Mouse (Mus musculus) kidney, adult 18-20 months (tissue): ENCODE measurements around the gene Gm21708.
"Not testable (repeated sequence)": the region's sequence is repeated elsewhere in the genome, so short reads cannot be mapped to it uniquely, and the experiment has no call there.

Experiments
- DNase-seq: peaks from one replicate; pipeline ENCODE4 v3.0.0; 2021

Gene Gm21708

GRCm38 (mm10) chrY:3410067-3410466 lies at the start of gene Gm21708, which contains the start of gene Gm21704:
TSS of gene Gm21708 (minus strand) at chrY:3410167.
TSS of gene Gm21704 (minus strand) at chrY:3410167.
- not testable (repeated sequence) for DNase-seq
